Mouse (Mus musculus): ENCODE measurements around the gene Acss3. TPM values are rescaled to one million over a fixed set of nuclear protein-coding genes. Genes with fewer than 3 reads are reported as not detected.
A peak's percentile ranks its signal among the peaks of the same experiment; 100 is the strongest.

Acss3 gene
- total and polyA plus RNA-seq, 2 experiments = 10.0 to 87.9 TPM

GRCm38 (mm10) chr10:107142910-107143309 is 19.4 kb upstream of the Acss3 start:
- 19% methylated on average over 1 of the region's 1 CpGs for WGBS
- DNase-seq (ENCODE audit: extremely low read depth, low read depth, low spot score) = peak; percentile 51
- Histone ChIP-seq H3K4me3 (ENCODE audit: insufficient read depth, low read depth, low read length) (no peak overlapping the region), H3K27ac (replicated peaks; ENCODE audit: insufficient read depth, low read depth, low read length) (no peak overlapping the region), H3K79me2 (ENCODE audit: control insufficient read depth, insufficient read depth, low read length) (no peaks in the 10 kb centered on the region), H3K9ac (ENCODE audit: low read depth, low read length) (no peak overlapping the region), H3K27me3 (ENCODE audit: control insufficient read depth, insufficient read depth, low read length) (no peaks in the 10 kb centered on the region), H3K36me3 (ENCODE audit: control insufficient read depth, insufficient read depth, low read length) (no peaks in the 10 kb centered on the region), H3K4me1 (ENCODE audit: control insufficient read depth, insufficient read depth, low read length) (no peaks in the 10 kb centered on the region)
- TF ChIP-seq CTCF (IDR thresholded peaks at IDR 0.05; ENCODE audit: low read depth, low read length) (no peak), POLR2A (IDR thresholded peaks at IDR 0.05; ENCODE audit: extremely low read depth, insufficient read depth, low read length) (no peak)

GRCm38 (mm10) chr10:107122744-107123528 is 532 bp downstream of the Acss3 start:
- Histone ChIP-seq H3K27me3 (ENCODE audit: control insufficient read depth, insufficient read depth, low read length) (no peaks in the 10 kb centered on the region), H3K36me3 (ENCODE audit: control insufficient read depth, insufficient read depth, low read length) (no peaks in the 10 kb centered on the region), H3K27ac (replicated peaks; ENCODE audit: insufficient read depth, low read depth, low read length) (peak overlapping the region; percentile 93), H3K9ac (ENCODE audit: low read depth, low read length) (peak overlapping the region; percentile 88), H3K79me2 (ENCODE audit: control insufficient read depth, insufficient read depth, low read length) (peaks cover 2% of the 10 kb centered on the region; the same call in 1 of the 2 replicates), H3K4me3 (ENCODE audit: insufficient read depth, low read depth, low read length) (peak overlapping the region; percentile 91), H3K4me1 (ENCODE audit: control insufficient read depth, insufficient read depth, low read length) (peaks cover 2% of the 10 kb centered on the region; the same call in 1 of the 2 replicates)
- WGBS = 5% methylated on average over 9 of the region's 9 CpGs
- no peak for TF ChIP-seq POLR2A (IDR thresholded peaks at IDR 0.05; ENCODE audit: extremely low read depth, insufficient read depth, low read length)
- DNase-seq (ENCODE audit: extremely low read depth, low read depth, low spot score) = peak; percentile 80

- Histone ChIP-seq H3K27me3 (ENCODE audit: control insufficient read depth, insufficient read depth, low read length) (no peaks in the 10 kb centered on the region), H3K36me3 (ENCODE audit: control insufficient read depth, insufficient read depth, low read length) (no peaks in the 10 kb centered on the region), H3K4me1 (ENCODE audit: control insufficient read depth, insufficient read depth, low read length) (peaks cover 11% of the 10 kb centered on the region; the same call in 1 of the 2 replicates), H3K4me3 (ENCODE audit: insufficient read depth, low read depth, low read length) (no peak overlapping the region), H3K79me2 (ENCODE audit: control insufficient read depth, insufficient read depth, low read length) (peaks cover 2% of the 10 kb centered on the region; the same call in 1 of the 2 replicates), H3K27ac (replicated peaks; ENCODE audit: insufficient read depth, low read depth, low read length) (peak overlapping the region; percentile 78), H3K9ac (ENCODE audit: low read depth, low read length) (no peak overlapping the region)
- no peak for TF ChIP-seq CTCF (IDR thresholded peaks at IDR 0.05; ENCODE audit: low read depth, low read length)
- no peak for TF ChIP-seq POLR2A (IDR thresholded peaks at IDR 0.05; ENCODE audit: extremely low read depth, insufficient read depth, low read length)
- peak; percentile 90 for DNase-seq (ENCODE audit: extremely low read depth, low read depth, low spot score)
- 26% methylated on average over 9 of the region's 9 CpGs for WGBS
These were observed 2.2 kb downstream of the Acss3 start for GRCm38 (mm10) chr10:107121301-107121700.

- Histone ChIP-seq H3K27me3 (ENCODE audit: control insufficient read depth, insufficient read depth, low read length) (no peaks in the 10 kb centered on the region), H3K4me3 (ENCODE audit: insufficient read depth, low read depth, low read length) (no peak overlapping the region), H3K9ac (ENCODE audit: low read depth, low read length) (no peak overlapping the region), H3K36me3 (ENCODE audit: control insufficient read depth, insufficient read depth, low read length) (no peaks in the 10 kb centered on the region), H3K79me2 (ENCODE audit: control insufficient read depth, insufficient read depth, low read length) (peaks cover 2% of the 10 kb centered on the region; the same call in 1 of the 2 replicates), H3K4me1 (ENCODE audit: control insufficient read depth, insufficient read depth, low read length) (peaks cover 14% of the 10 kb centered on the region; the same call in 1 of the 2 replicates), H3K27ac (replicated peaks; ENCODE audit: insufficient read depth, low read depth, low read length) (no peak overlapping the region)
- WGBS = 81% methylated on average over 2 of the region's 2 CpGs
- DNase-seq (ENCODE audit: extremely low read depth, low read depth, low spot score) = no peak
- TF ChIP-seq POLR2A (IDR thresholded peaks at IDR 0.05; ENCODE audit: extremely low read depth, insufficient read depth, low read length) (no peak), CTCF (IDR thresholded peaks at IDR 0.05; ENCODE audit: low read depth, low read length) (no peak)
These were observed 4.3 kb downstream of the Acss3 start for GRCm38 (mm10) chr10:107119135-107119534.

GRCm38 (mm10) chr10:107116709-107117267 is 6.7 kb downstream of the Acss3 start:
- Histone ChIP-seq H3K4me1 (ENCODE audit: control insufficient read depth, insufficient read depth, low read length) (peaks cover 13% of the 10 kb centered on the region; the same call in 1 of the 2 replicates), H3K27me3 (ENCODE audit: control insufficient read depth, insufficient read depth, low read length) (no peaks in the 10 kb centered on the region), H3K27ac (replicated peaks; ENCODE audit: insufficient read depth, low read depth, low read length) (peak overlapping the region; percentile 52), H3K36me3 (ENCODE audit: control insufficient read depth, insufficient read depth, low read length) (no peaks in the 10 kb centered on the region), H3K9ac (ENCODE audit: low read depth, low read length) (no peak overlapping the region), H3K4me3 (ENCODE audit: insufficient read depth, low read depth, low read length) (no peak overlapping the region), H3K79me2 (ENCODE audit: control insufficient read depth, insufficient read depth, low read length) (peaks cover 2% of the 10 kb centered on the region; the same call in 1 of the 2 replicates)
- TF ChIP-seq POLR2A (IDR thresholded peaks at IDR 0.05; ENCODE audit: extremely low read depth, insufficient read depth, low read length) = no peak
- DNase-seq (ENCODE audit: extremely low read depth, low read depth, low spot score) = peak; percentile 91
- WGBS = 20% methylated on average over 4 of the region's 4 CpGs

All from liver, adult 2 months (tissue).